Mouse (Mus musculus) ES-E14 (cell line): ENCODE measurements around the gene Tprgl. TPM values are rescaled to one million over a fixed set of nuclear protein-coding genes. Genes with fewer than 3 reads are reported as not detected.

Experiments used
- DNase-seq: peaks from one replicate; pipeline ENCODE4 v3.0.0-alpha.2; 2013; ENCODE audit warnings: low read depth, low spot score
- H3K27ac ChIP-seq: 2 replicates; pipeline ENCODE4 v1.5.1; 2012; ENCODE audit warnings: low read depth, mild to moderate bottlenecking, low read length, moderate library complexity, mixed read lengths; ENCODE audit not compliant: poor library complexity, insufficient read depth, severe bottlenecking
- H3K36me3 ChIP-seq: 2 replicates; pipeline ENCODE4 v1.6.1; 2012; ENCODE audit warnings: mild to moderate bottlenecking, low read length, moderate library complexity, mixed read lengths; ENCODE audit not compliant: control insufficient read depth, poor library complexity, insufficient read depth, severe bottlenecking
- H3K4me1 ChIP-seq, 2 experiments: fragments of 150-350 bp in 1 of 2; sonication (generic) in 1 of 2; 2 replicates each; pipeline ENCODE4 v1.6.1; 2012; ENCODE audit warnings: low read length in 2 of 2, mild to moderate bottlenecking in 1 of 2, mixed read lengths in 1 of 2; ENCODE audit not compliant: control insufficient read depth in 2 of 2, insufficient read depth in 2 of 2, poor library complexity in 1 of 2
- H3K4me3 ChIP-seq, 2 experiments: fragments of 150-350 bp in 1 of 2; sonication (generic) in 1 of 2; 2 replicates each; pipeline ENCODE4 v1.5.1; 2012; ENCODE audit warnings: low read length in 2 of 2, low read depth in 1 of 2, mild to moderate bottlenecking in 1 of 2, mixed read lengths in 1 of 2; ENCODE audit not compliant: insufficient read depth in 1 of 2, poor library complexity in 1 of 2, severe bottlenecking in 1 of 2
- H3K9ac ChIP-seq: 2 replicates; pipeline ENCODE4 v1.6.1; 2012; ENCODE audit warnings: low read depth, mild to moderate bottlenecking, low read length, mixed read lengths; ENCODE audit not compliant: poor library complexity, insufficient read depth, severe bottlenecking
- H3K9me3 ChIP-seq: fragments of 150-350 bp; sonication (generic); 2 replicates; pipeline ENCODE4 v1.6.1; 2012; ENCODE audit warnings: low read depth, mild to moderate bottlenecking, low read length; ENCODE audit not compliant: control insufficient read depth, insufficient read depth
- CHD2 ChIP-seq: IDR thresholded peaks from 2 replicates; pipeline ENCODE4 v1.6.1; 2014; ENCODE audit warnings: mild to moderate bottlenecking, low read depth, low read length, inconsistent platforms
- HCFC1 ChIP-seq: IDR thresholded peaks from 2 replicates; pipeline ENCODE4 v1.6.1; 2012; ENCODE audit warnings: low read length, inconsistent platforms, borderline replicate concordance; ENCODE audit not compliant: insufficient read depth
- MAFK ChIP-seq: IDR thresholded peaks from 2 replicates; pipeline ENCODE4 v1.6.1; 2014; ENCODE audit warnings: mild to moderate bottlenecking, low read depth, low read length, inconsistent platforms; ENCODE audit not compliant: insufficient read depth
- ZC3H11A ChIP-seq: IDR thresholded peaks from 2 replicates; pipeline ENCODE4 v1.6.1; 2012; ENCODE audit warnings: low read depth, mild to moderate bottlenecking, inconsistent platforms, low read length, borderline replicate concordance
- ZNF384 ChIP-seq: IDR thresholded peaks from 2 replicates; pipeline ENCODE4 v1.6.1; 2012; ENCODE audit warnings: low read depth, low read length, inconsistent platforms
- in situ Hi-C, 2 experiments: fragments of 600-800 bp; cut with MboI; formaldehyde crosslinking; loops; one replicate each; pipeline ENCODE4 v1.15.1; 2025; ENCODE audit warnings: low sequenced_read_pairs in 2 of 2, inconsistent platforms in 1 of 2; ENCODE audit not compliant: unreplicated experiment in 2 of 2
- total RNA-seq: library from RNA; depleted of rRNA; stranded (reverse); fragments of 300-350 nt; gene quantifications from 2 replicates; pipeline ENCODE4 v1.2.3, GENCODE M21; 2012

Tprgl gene
- total RNA-seq, 1 experiment: 68.1 TPM

DNA sequence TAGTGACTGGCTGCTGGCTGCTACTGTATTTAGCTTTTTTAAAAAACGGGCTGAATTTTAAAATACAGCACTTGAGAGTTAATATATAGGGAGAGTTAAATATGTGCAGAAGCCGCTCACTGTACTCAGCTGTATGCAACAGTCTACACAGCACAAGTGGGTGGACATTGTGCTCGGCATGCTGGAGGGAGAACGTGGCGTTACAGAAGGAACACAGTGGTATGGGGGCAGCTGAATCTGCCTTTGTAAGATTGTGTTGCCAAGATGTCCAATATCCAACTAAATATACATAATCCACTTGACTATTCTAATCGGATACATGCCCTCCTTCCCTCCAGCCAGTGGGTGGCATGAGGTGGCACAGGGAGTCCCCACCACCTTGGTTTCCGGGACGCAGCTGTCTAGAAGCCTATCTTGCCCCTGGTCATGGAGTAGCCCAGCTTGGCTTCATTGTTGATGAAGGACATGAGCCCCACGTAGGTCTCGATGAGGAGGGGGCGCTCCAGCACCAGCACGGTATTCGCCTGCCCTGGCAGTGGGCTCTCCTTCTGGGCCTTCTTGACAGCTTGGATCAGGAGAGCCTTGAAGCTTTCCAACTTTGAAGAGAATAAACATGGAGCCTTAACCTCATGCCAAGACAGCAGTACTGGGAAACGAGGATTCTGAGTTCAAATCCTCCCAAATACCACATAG, 2.4 kb downstream of the Tprgl start:
- Histone ChIP-seq H3K9ac (no peak overlapping the region), H3K27ac (no peak overlapping the region), H3K9me3 (no peaks in the 10 kb centered on the region), H3K4me3 (no peak overlapping the region), H3K4me1 (peaks cover 0 to 6% of the 10 kb centered on the region in 2 experiments; a peak in 1 of 4 replicates), H3K36me3 (peaks cover 28% of the 10 kb centered on the region)
- TF ChIP-seq ZC3H11A: no peak
- TF ChIP-seq HCFC1: no peak
- no peak for TF ChIP-seq CHD2
- no peak for TF ChIP-seq MAFK
- TF ChIP-seq ZNF384: no peak
- DNase-seq: no peak
- in situ Hi-C loops: no loop called here

DNA sequence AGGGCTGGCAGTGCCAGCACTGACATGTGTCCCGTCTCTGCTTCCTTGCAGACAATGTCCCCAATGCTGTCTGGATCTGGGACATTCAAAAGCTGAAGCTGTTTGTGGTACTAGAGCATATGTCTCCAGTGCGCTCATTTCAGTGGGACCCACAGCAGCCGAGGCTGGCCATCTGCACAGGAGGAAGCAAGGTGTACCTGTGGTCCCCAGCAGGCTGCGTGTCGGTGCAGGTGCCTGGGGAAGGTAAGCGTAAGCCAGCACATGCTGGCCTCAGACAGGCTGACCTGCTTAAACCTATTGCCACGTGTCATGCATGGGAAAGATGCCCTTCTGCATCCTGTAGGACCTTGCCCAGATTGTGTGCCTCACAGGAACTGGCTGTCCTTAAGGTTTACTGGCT, 4.4 kb downstream of the Tprgl start:
- DNase-seq: no peak
- Histone ChIP-seq H3K9ac (no peak overlapping the region), H3K27ac (no peak overlapping the region), H3K36me3 (peaks cover 35% of the 10 kb centered on the region), H3K9me3 (no peaks in the 10 kb centered on the region), H3K4me3 (no peak overlapping the region), H3K4me1 (peaks cover 0 to 6% of the 10 kb centered on the region in 2 experiments; a peak in 1 of 4 replicates)
- no peak for TF ChIP-seq ZNF384
- TF ChIP-seq MAFK: no peak
- TF ChIP-seq ZC3H11A: no peak
- no peak for TF ChIP-seq HCFC1
- TF ChIP-seq CHD2: no peak
- in situ Hi-C loops: no loop called here

DNA sequence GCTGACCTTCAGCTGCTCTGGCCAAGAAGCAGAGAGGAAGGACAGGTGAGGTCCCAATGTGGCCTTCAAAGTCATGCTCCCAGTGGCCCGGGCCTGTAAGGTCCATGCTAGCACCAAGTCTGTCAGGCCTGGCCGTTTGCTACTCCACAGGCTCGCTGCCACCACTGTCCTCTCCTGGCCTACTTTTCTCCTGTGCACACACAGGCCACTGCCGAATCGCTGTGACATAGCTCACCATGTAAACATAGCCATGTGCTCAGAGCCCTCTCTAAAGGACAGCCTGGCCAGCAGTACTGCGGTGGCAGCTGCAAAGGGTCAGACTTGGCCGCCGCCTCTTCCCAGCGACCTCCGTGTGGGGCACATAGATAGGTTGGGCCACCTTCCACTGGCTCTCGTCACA, 6.4 kb downstream of the Tprgl start:
- Histone ChIP-seq H3K9ac (no peak overlapping the region), H3K27ac (no peak overlapping the region), H3K4me1 (peaks cover 0 to under 1% of the 10 kb centered on the region in 2 experiments; a peak in 1 of 4 replicates), H3K4me3 (no peak overlapping the region), H3K9me3 (no peaks in the 10 kb centered on the region), H3K36me3 (peaks cover 39% of the 10 kb centered on the region)
- no peak for DNase-seq
- TF ChIP-seq MAFK: no peak
- no peak for TF ChIP-seq CHD2
- TF ChIP-seq ZNF384: no peak
- TF ChIP-seq HCFC1: no peak
- TF ChIP-seq ZC3H11A: no peak
- in situ Hi-C loops: no loop called here

DNA sequence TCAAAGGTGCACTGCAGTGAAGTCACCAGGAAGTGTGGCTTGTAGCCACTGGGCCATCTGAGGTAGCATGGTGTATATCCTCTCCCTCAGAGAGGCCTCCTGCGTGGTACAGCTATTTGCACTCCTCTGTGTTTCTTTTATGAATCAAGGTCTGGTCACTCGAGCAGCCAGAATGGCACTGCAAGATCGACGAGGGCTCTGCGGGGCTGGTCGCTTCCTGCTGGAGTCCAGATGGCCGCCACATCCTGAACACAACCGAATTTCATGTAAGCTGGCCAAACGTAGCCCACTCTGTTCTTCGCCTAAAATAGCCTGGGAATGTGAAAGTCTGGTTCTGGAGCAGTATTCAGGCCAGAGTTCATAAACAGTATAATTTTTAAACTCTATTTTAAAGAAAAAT, 14.1 kb downstream of the Tprgl start:
- no peak for DNase-seq
- H3K9ac ChIP-seq: no peak overlapping the region
- no peak overlapping the region for H3K4me3 ChIP-seq
- peaks cover 0 to 9% of the 10 kb centered on the region in 2 experiments; a peak in 1 of 4 replicates for H3K4me1 ChIP-seq
- H3K36me3 ChIP-seq: peaks cover 6% of the 10 kb centered on the region; the same call in 1 of the 2 replicates
- no peak overlapping the region for H3K27ac ChIP-seq
- in situ Hi-C loops: no loop called here
- TF ChIP-seq CHD2 (no peak), ZC3H11A (no peak), ZNF384 (no peak), HCFC1 (no peak), MAFK (no peak)
- no peaks in the 10 kb centered on the region for H3K9me3 ChIP-seq
